Mouse (Mus musculus) megakaryocyte, adult 5-6 weeks (primary cell): Measurements from ENCODE around the gene Pced1b. TPM values are rescaled to one million over a fixed set of nuclear protein-coding genes. Genes with fewer than 3 reads are reported as not detected.

Source experiments
- ATAC-seq: 2 replicates; pipeline ENCODE4 v1.8.0; 2016; ENCODE audit warnings: mild to moderate bottlenecking, inconsistent platforms; ENCODE audit not compliant: poor library complexity, severe bottlenecking
- total RNA-seq, 2 experiments: library from RNA; stranded (forward) in 1 of 2; stranded (reverse) in 1 of 2; fragments of 153-499, 151-499 nt in 1 of 2; fragments of 221-1000, 200-1000 nt in 1 of 2; gene quantifications; 2 replicates each; pipeline versions ENCODE4 v1.2.3 to v1.2.4; 2015 to 2017

Pced1b gene
- total RNA-seq, 2 experiments from 2014 or later = 3.2 to 20.1 TPM

GRCm38 (mm10) chr15:97424375-97424774 is 177.5 kb downstream of the Pced1b start:
- peak; percentile 57 for ATAC-seq

GRCm38 (mm10) chr15:97424961-97425360 is 178.1 kb downstream of the Pced1b start:
- no peak for ATAC-seq

- no peak for ATAC-seq
Observed at GRCm38 (mm10) chr15:97429201-97429900, 182.4 kb downstream of the Pced1b start.

GRCm38 (mm10) chr15:97431533-97431932 is 184.6 kb downstream of the Pced1b start:
- no peak for ATAC-seq

GRCm38 (mm10) chr15:97432221-97432620 is 185.3 kb downstream of the Pced1b start:
- no peak for ATAC-seq

Other genes starting within 250 kb of the Pced1b start
- gene Slc38a4, start 191.2 kb upstream of the Pced1b start, total RNA-seq (2015) = not detected in 2 replicates
- not detected in 2 replicates for gene Slc38a4, start 191.2 kb upstream of the Pced1b start, total RNA-seq (2017)
- 0.27 and 0.84 TPM in 2 replicates for gene Amigo2, start 180 bp downstream of the Pced1b start, total RNA-seq (2015)
- 0.07 TPM in 1 of 2 replicates, not detected in the other for gene Amigo2, start 180 bp downstream of the Pced1b start, total RNA-seq (2017)